Mouse (Mus musculus) gonadal fat pad, adult 2 months (tissue): ENCODE results near the gene 1600014C23Rik. TPM values are rescaled to one million over a fixed set of nuclear protein-coding genes. Genes with fewer than 3 reads are reported as not detected.

ENCODE experiments used
- DNase-seq: peaks from one replicate; pipeline ENCODE4 v3.0.0-alpha.2; 2012; ENCODE audit warnings: low read depth
- polyA plus RNA-seq: library from polyadenylated mRNA; depleted of rRNA; stranded (reverse); fragments of >200 nt; gene quantifications from 2 replicates; pipeline ENCODE4 v1.2.3, GENCODE M21; 2012

1600014C23Rik gene
- polyA plus RNA-seq, 1 experiment: 1.2 TPM

- no peak for DNase-seq
Measured at GRCm38 (mm10) chr17:45752053-45752452, 18.4 kb upstream of the 1600014C23Rik start.

GRCm38 (mm10) chr17:45751359-45751758 lies 17.7 kb upstream of the 1600014C23Rik start:
- no peak for DNase-seq

GRCm38 (mm10) chr17:45749100-45749499 lies 15.5 kb upstream of the 1600014C23Rik start:
- no peak for DNase-seq

DNA sequence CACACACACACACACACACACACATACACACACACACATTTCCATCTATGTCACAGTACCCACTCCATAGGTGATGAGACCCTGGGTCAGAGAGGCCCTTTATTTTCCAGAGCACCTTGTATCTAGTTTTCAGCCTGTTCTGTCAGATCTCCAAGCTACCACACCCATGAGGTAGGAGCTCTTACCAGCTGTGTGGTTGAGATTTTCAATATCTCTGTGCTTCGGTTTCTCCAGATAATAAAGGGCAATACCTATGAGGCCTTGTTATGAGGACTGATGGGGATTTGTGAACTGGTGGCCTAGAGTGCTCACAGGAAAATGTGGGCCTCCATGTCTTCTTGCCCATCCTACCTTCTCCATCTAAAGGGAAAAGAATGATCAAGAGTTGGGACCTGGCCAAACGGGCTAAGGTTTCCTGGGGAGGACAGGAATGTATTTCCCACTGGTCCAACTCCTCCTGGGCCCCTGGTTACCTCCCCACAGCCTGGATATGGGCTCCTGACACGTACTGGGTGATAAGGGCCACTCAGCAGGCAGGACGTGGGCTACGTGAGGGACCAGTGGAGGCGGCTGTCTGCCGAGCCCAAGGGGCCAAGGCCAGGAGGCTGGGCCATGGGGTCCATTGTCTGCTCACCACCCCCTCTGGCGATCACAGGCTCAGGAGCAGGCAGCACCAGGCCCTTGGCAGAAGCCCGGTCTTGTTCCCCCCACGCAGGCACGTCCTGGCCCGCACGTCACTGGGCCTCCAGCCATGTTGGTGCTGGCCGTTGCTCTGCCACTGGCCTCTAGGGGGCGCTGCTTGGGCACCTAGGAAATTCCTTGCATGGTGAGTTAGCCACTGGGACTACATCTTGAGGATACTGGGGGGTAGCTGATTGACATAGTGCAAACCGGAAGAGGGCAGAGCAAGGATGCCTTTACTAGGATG lies 14.5 kb upstream of the 1600014C23Rik start:
- no peak for DNase-seq

DNA sequence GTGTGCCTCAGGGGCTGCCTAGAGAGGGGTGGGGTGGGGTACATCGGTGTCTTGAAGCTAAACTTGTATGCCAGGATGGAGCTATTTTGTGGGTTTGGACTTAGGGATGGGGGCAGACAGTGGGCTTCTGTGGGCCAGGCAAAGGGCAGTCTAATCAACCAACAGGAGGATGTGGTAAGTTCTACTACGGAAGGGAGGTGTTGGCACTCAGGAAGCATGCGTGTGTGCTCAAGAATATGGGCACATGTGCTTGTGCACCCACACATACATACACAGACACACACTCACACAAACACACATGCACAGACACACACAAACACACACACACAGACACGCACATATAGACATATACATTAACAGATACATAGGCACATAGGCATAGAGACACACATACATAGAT lies 13.6 kb upstream of the 1600014C23Rik start:
- DNase-seq: no peak

DNA sequence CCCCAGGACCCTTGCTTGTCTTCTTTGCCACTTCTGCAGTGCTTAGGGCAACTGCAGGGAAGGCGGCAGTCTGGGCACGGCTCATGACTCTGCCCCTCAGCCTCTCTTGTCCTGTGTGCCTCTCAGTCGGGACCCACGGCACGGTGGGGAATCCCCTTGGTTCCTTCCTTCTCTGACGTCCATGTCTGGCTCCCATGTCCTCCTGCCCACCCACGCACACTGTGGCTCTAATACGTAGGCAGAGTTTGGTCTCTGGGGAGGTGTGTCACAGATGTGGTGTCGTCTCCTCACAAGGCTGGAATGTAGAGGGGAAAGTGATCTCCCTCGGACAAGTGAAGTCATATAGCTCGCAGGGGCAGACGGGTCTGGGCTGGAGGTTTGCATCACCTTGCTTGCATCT lies 13.1 kb upstream of the 1600014C23Rik start:
- no peak for DNase-seq

DNA sequence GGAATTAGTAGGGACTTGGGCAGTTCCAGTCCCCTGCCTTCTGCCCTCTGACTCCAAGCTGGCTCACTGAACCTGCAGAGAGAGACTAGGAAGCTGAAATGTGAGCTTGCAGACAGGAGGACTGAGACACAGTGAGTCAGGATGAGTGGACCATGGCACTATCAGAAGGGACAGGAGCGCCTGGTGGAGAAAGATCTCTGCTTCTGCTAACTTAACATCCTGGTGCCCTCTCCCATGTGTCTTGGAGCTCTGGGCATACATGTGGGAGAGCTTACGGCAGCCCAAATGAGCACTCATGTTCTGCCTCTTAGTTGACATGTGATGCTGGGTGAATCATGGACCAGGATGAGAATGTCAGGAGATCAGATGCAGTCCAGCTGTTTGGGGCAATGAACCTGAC lies 12.0 kb upstream of the 1600014C23Rik start:
- no peak for DNase-seq

DNA sequence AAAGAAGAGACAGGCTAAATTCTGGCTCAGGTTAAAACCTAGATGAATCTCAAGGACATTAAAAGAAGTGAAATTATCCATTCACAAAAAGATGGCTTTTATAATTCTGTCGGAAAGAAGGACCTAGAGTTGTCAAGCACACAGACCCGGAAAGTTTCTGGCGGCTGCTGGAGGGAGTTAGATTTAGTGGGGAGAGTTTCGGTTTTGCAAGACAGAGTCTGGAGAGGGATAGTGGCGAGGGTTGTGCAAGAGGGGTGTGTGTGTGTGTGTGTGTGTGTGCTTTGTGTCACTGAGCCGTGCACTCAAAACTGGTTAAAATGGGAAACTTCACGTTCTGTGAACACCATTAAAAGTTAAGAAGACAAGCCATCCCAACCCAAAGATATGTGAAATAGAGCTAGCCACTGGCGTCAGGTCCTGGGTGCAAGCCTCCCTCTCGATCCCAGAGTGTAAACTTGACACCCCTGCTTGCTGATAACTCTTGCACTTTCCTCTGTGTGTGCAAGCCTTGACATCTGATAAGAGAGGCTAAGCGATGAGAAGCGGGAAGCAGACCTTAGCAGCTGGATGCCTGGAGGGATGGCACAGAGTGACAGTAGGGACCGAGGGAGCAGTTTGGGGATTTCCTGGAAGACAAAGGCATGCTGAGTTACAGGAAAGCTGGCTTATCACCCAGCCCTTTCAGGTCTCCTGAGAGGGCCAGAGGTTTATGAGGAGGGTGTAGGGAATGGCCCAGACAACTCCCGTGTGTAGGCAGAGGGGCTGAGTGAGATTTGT lies 8.9 kb upstream of the 1600014C23Rik start:
- DNase-seq: no peak

DNA sequence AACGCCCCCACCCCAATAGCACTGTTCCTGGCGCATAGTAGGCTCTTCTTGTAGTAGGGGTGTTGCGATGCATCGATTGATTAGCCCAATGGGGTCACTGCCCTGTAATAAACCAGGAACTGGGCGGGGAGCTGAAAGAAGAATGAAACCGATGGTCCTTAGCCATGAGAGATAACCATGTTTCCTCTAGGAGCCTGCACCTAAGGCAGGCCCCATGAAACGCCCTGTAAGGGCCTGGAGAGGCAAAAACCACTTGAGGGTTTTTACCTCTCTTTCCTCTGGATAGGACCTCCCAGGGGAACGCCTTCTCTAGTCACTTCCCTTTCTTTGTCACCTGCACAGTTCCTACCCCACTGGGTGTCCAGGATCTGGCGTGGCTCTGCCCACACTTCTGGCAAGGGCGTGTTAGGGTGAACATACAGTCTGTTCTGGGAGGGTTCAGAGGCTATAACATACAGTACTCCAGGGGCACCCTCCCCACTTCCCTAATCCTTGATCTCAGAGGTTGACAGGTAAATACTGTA lies 3.5 kb upstream of the 1600014C23Rik start:
- no peak for DNase-seq

DNA sequence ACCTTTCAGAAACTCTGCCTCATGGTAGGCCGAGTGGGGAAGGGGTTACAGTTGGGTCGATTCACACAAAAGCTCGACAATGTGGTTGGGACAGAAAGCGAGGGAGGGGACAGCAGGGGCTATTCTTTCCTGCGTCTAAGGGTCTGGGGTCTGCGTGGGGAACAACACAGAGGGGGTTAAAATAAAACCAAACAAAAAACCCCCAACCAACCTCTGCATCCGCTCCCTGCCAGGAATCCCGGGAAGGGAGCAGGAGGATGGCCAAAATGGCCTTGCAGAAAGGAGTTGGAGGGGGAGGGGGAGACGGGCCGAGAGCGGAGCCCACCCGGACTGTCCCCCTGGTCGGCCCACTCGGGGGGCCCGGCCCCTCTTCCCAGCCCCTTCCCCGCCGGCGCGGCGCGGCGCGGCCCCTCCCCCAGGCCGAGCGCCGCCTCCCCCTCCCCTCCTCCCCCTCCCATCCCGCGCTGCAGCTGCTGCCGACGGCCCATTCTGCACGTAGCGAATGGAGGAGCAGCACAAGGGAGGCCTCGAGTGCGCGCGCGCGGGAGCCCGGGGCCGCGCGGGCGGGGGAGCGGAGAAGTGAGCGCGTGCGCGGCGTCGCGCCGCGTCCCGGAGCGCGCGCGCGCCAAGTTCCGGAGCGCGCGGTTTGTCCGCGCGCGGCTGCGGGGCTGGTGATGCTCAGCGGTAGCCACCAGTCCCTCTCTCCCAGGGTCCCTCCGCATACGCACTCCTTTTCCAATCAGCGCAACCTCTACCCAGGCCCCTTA lies 2.9 kb upstream of the 1600014C23Rik start:
- no peak for DNase-seq

GRCm38 (mm10) chr17:45735382-45736310 lies 2.0 kb upstream of the 1600014C23Rik start:
- no peak for DNase-seq

- DNase-seq: no peak
Measured at GRCm38 (mm10) chr17:45734881-45735280, 1.2 kb upstream of the 1600014C23Rik start.

GRCm38 (mm10) chr17:45734333-45734732 lies 689 bp upstream of the 1600014C23Rik start:
- DNase-seq: no peak

DNA sequence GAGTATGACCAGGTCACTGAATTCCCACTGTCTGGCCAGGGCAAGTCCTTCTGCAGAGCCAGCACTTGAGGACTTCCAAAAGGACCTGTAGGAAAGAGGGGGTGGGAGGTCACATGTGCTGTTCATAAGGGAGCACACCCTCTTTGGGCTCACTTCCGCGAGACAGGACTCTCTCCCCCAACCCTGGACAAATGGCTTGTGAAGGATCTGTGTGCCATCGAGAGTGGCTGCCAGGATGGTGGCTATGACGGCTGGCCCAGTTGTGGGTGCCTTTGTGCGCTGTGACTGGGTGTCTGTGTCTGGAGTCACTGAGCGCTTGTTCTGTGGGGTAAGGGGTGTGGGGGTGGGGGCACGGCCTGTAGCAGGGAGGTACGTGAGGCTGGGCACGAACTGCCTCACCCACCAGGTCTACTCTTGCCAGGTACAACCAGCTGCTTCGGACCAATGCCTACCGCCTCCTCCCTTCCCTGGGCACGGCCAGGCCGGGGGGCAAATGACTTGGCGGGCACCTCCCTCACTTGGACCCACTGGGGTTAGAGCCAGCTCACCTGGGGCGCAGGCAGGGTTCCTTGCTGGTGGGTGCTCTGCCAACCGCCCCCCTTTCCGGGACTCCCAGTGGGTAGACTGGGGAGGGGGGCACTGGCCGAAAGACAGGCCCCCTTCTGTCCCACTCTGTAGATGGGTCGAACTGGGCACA lies 458 bp downstream of the 1600014C23Rik start:
- DNase-seq: no peak

DNA sequence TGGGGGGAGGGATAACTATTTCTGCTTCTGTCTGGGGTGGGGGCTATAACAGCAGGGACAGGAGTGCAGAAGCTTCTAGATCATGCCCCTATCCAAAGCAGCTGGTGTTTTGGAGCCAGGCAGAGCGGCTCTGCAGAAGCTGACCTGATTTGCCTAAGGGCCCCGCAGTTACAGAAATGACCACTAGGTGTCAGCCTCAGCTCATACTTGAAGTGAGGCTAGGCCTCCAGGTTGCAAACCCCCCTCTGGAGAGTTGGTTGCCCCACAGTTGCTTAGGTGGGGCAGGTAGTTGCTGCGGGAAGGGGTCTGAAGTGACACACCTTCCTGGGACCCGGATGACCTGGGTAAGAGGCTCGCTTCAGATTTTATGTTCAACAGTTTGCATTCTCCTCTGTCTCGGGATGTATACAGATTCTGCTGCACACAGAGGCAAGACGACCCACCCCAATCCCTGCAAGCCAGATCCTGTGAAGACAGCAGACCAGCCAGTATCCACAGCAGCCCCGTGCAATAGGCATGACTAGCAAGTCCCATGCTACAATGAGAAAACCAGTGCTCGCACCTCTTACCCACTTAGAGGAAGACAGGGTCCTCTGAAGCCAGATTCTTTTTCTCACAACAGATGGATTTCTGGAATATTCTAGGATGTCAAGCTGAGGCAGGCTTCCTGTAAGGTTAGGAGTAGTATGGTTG lies 2.3 kb downstream of the 1600014C23Rik start:
- no peak for DNase-seq

- no peak for DNase-seq
Measured at GRCm38 (mm10) chr17:45730696-45731095, 2.9 kb downstream of the 1600014C23Rik start.

GRCm38 (mm10) chr17:45729387-45729786 lies 4.3 kb downstream of the 1600014C23Rik start:
- no peak for DNase-seq

DNA sequence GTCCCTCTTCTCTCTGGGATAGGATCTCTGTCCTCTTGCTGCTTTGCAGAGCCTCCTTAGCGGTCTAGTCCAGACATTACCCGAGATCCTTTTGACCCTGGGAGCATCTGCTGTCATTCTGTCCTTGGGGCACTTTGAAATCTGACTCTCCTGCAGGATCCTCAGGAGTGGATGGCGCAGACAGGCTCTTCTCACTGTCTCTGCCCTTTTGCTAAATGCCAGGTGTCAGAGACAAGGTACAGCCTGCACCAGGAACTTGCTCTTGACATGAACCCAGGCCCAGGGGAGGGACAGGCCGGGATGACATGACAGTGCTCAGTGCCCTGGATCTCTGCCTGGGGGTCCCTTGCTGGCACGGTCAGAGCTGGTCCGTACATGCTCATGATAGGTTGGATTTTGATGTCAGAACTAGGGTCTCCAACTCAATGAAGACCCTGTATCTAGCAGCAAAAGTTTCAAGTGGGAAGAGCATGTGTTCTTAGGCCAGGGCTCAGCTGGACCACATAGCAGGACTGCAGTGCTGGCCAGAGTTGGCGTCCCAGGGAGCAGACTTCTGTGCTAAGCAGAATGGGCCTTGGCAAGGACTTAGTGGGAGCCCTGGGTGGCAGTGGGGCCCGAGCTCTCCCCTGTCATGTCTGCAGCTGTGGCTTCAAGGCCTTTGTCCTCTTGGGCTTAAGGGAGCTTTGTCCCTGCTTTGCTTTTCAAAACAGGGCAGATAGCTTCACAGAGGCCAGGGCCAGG lies 5.5 kb downstream of the 1600014C23Rik start:
- no peak for DNase-seq

DNA sequence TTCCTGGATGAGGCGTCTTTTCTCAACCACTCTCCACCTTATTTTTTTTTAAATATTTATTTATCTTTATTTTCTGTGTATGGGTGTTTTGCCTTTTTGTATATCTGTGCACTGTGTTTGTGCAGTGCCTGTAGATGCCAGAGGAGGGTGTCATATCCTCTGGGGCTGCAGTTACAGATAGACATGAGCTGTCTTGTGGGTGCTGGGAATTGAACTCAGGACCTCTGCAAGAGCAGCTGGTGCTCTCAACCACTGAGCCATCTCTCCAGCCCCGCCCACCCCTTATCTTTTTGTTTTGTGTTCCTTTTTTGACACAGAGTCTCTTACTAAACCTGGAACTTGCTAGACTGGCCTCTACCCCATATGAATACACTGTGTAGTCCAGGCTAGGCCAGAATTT lies 6.2 kb downstream of the 1600014C23Rik start:
- no peak for DNase-seq
